Mouse (Mus musculus) CH12.LX (cell line): ENCODE results near the gene Zic5. TPM values are rescaled to one million over a fixed set of nuclear protein-coding genes. Genes with fewer than 3 reads are reported as not detected.
A peak's percentile ranks its signal among the peaks of the same experiment; 100 is the strongest.

Source experiments
- DNase-seq: peaks from one replicate; pipeline ENCODE4 v3.0.0-alpha.2; 2013; ENCODE audit errors: extremely low read depth
- H3K27ac ChIP-seq: 2 replicates; pipeline ENCODE4 v1.5.1; 2012; ENCODE audit warnings: low read depth, mild to moderate bottlenecking, control low read depth, moderate library complexity; ENCODE audit not compliant: insufficient read depth
- H3K27me3 ChIP-seq: replicated peaks from 2 replicates; pipeline ENCODE3; 2012; ENCODE audit warnings: inconsistent platforms
- H3K36me3 ChIP-seq, 2 experiments: replicated peaks in 1 of 2; 2 replicates each; pipeline versions ENCODE3 to v1.6.1; 2012; ENCODE audit warnings: inconsistent platforms in 1 of 2, low read length in 1 of 2, mild to moderate bottlenecking in 1 of 2, mixed read lengths in 1 of 2, moderate library complexity in 1 of 2; ENCODE audit not compliant: control insufficient read depth in 1 of 2, insufficient read depth in 1 of 2
- H3K4me1 ChIP-seq, 2 experiments: 2 replicates each; pipeline ENCODE4 v1.6.1; 2012; ENCODE audit warnings: inconsistent platforms in 1 of 2, moderate library complexity in 1 of 2; ENCODE audit not compliant: insufficient read depth in 2 of 2, control insufficient read depth in 1 of 2
- H3K4me2 ChIP-seq: 2 replicates; pipeline ENCODE4 v1.6.1; 2012; ENCODE audit warnings: low read depth, mild to moderate bottlenecking, control low read depth; ENCODE audit not compliant: poor library complexity, insufficient read depth, severe bottlenecking
- H3K4me3 ChIP-seq, 3 experiments: fragments of 150-350 bp in 1 of 3; sonication (generic) in 1 of 3; replicated peaks in 1 of 3; 2 replicates each; pipeline versions ENCODE3 to v1.5.1; 2011 to 2012; ENCODE audit warnings: low read depth in 2 of 3, low read length in 2 of 3, mild to moderate bottlenecking in 2 of 3, moderate library complexity in 2 of 3, control low read depth in 1 of 3, improper control_type of control experiment in 1 of 3, inconsistent platforms in 1 of 3, mixed read lengths in 1 of 3; ENCODE audit not compliant: poor library complexity in 1 of 3
- H3K79me2 ChIP-seq: replicated peaks from 2 replicates; pipeline ENCODE4 v1.6.1; 2012; ENCODE audit warnings: mild to moderate bottlenecking, moderate library complexity; ENCODE audit not compliant: control insufficient read depth, poor library complexity, insufficient read depth, severe bottlenecking; ENCODE audit errors: extremely low read depth
- H3K9ac ChIP-seq: 2 replicates; pipeline ENCODE4 v1.6.1; 2012; ENCODE audit warnings: low read depth, mild to moderate bottlenecking, control low read depth, moderate library complexity; ENCODE audit not compliant: insufficient read depth
- H3K9me3 ChIP-seq: replicated peaks from 2 replicates; pipeline ENCODE3; 2012; ENCODE audit warnings: low read length, inconsistent platforms, mixed read lengths
- CHD2 ChIP-seq: IDR thresholded peaks from 2 replicates; pipeline ENCODE4 v1.6.1; 2011; ENCODE audit warnings: low read length, improper control_type of control experiment
- GABPA ChIP-seq: IDR thresholded peaks from 2 replicates; pipeline ENCODE4 v1.6.1; 2012; ENCODE audit warnings: low read depth, low read length, improper control_type of control experiment, inconsistent platforms; ENCODE audit not compliant: insufficient replicate concordance
- HCFC1 ChIP-seq: IDR thresholded peaks from 2 replicates; pipeline ENCODE4 v1.6.1; 2012; ENCODE audit warnings: low read depth, mild to moderate bottlenecking, inconsistent platforms, low read length, improper control_type of control experiment
- JUND ChIP-seq: conservative IDR thresholded peaks from 2 replicates; pipeline ENCODE4 v1.6.1; 2011; ENCODE audit warnings: low read depth, low read length, improper control_type of control experiment
- KAT2A ChIP-seq: IDR thresholded peaks from 2 replicates; pipeline ENCODE4 v1.6.1; 2012; ENCODE audit warnings: low read length, improper control_type of control experiment, inconsistent platforms; ENCODE audit not compliant: insufficient replicate concordance
- MAZ ChIP-seq: IDR thresholded peaks from 2 replicates; pipeline ENCODE4 v1.6.1; 2012; ENCODE audit warnings: low read depth, mild to moderate bottlenecking, inconsistent platforms, low read length, improper control_type of control experiment, moderate library complexity
- MXI1 ChIP-seq: IDR thresholded peaks from 2 replicates; pipeline ENCODE4 v1.6.1; 2011; ENCODE audit warnings: mild to moderate bottlenecking, low read depth, low read length, improper control_type of control experiment
- NELFE ChIP-seq: IDR thresholded peaks from 2 replicates; pipeline ENCODE4 v1.6.1; 2011; ENCODE audit warnings: low read depth, low read length, improper control_type of control experiment
- NRF1 ChIP-seq: IDR thresholded peaks from 2 replicates; pipeline ENCODE4 v1.6.1; 2014; ENCODE audit warnings: low read depth, mild to moderate bottlenecking, inconsistent platforms, low read length, improper control_type of control experiment, moderate library complexity
- PAX5 ChIP-seq: IDR thresholded peaks from 2 replicates; pipeline ENCODE4 v1.6.1; 2012; ENCODE audit warnings: low read length, inconsistent platforms, mixed read lengths
- POLR2A ChIP-seq: IDR thresholded peaks from 2 replicates; pipeline ENCODE4 v1.6.1; 2011; ENCODE audit warnings: low read depth, mild to moderate bottlenecking, improper control_type of control experiment, low read length
- SIN3A ChIP-seq: IDR thresholded peaks from 2 replicates; pipeline ENCODE4 v1.6.1; 2012; ENCODE audit warnings: low read length, improper control_type of control experiment, inconsistent platforms
- USF1 ChIP-seq: IDR thresholded peaks from 2 replicates; pipeline ENCODE4 v1.6.1; 2014; ENCODE audit warnings: low read depth, mild to moderate bottlenecking, inconsistent platforms, low read length, improper control_type of control experiment
- USF2 ChIP-seq: conservative IDR thresholded peaks from 2 replicates; pipeline ENCODE4 v1.6.1; 2011; ENCODE audit warnings: low read depth, low read length, improper control_type of control experiment
- ZKSCAN1 ChIP-seq: IDR thresholded peaks from 2 replicates; pipeline ENCODE4 v1.6.1; 2012; ENCODE audit warnings: low read depth, inconsistent platforms, low read length, improper control_type of control experiment, borderline replicate concordance
- dilution Hi-C: fragments of 300-500 bp; cut with MboI; formaldehyde crosslinking; loops from 2 replicates; pipeline ENCODE4 v1.14.3; 2020; ENCODE audit warnings: low sequenced_read_pairs; ENCODE audit not compliant: extremely low pct_unique_long_range_greater_than_20kb, extremely low pct_ligation_motif_present
- in situ Hi-C: fragments of 300-500 bp; cut with MboI; formaldehyde crosslinking; loops from 3 replicates; pipeline ENCODE4 v1.14.3; 2019; ENCODE audit warnings: low sequenced_read_pairs, low pct_ligation_motif_present, low pct_unique_long_range_greater_than_20kb, mixed read lengths
- polyA plus RNA-seq: library from polyadenylated mRNA; unstranded; fragments of >175 nt; gene quantifications from 2 replicates; pipeline ENCODE4 v1.2.1, GENCODE M21; 2012; ENCODE audit warnings: low read depth; ENCODE audit not compliant: insufficient read length
- total RNA-seq, 2 experiments: library from RNA; depleted of rRNA; stranded (reverse); fragments of 300-350 nt in 1 of 2; fragments of >200 nt in 1 of 2; gene quantifications; 2 replicates each; pipeline ENCODE4 v1.2.3; 2012 to 2014

The Zic5 gene
- total RNA-seq (2012; rRNA removed) (1.5 and 2.6 TPM in 2 replicates), total RNA-seq (2014; rRNA removed) (1.3 and 2.0 TPM in 2 replicates), polyA plus RNA-seq (8.1 and 9.1 TPM in 2 replicates)

- TF ChIP-seq GABPA (no peak), POLR2A (peak; percentile 51), SIN3A (0 out of 2 replicates have a peak, but pooled peaks have one; percentile 31), KAT2A (no peak), HCFC1 (peak; percentile 46), NRF1 (0 out of 2 replicates have a peak, but pooled peaks have one; percentile 32), NELFE (peak; percentile 29; the same call in 1 of the 2 replicates), ZKSCAN1 (no peak), PAX5 (no peak), MXI1 (0 out of 2 replicates have a peak, but pooled peaks have one; percentile 24), MAZ (peak; percentile 72), CHD2 (0 out of 2 replicates have a peak, but pooled peaks have one; percentile 18), JUND (no peak)
- TF ChIP-seq, all 38 proteins: peak for 8
- H3K27me3 ChIP-seq, result no peaks in the 10 kb centered on the region
- dilution Hi-C loops, result no loop called here
These were observed at the start of gene Zic5 for GRCm38 (mm10) chr14:122464763-122465741. Gene Zic5 (minus strand): TSS chr14:122465677.

GRCm38 (mm10) chr14:122513511-122514036 is 48.1 kb upstream of the Zic5 start:
- TF ChIP-seq POLR2A, result no peak
- no peak for TF ChIP-seq USF2
- no peak for TF ChIP-seq USF1
- TF ChIP-seq HCFC1, result no peak
- no peak overlapping the region for H3K4me2 ChIP-seq
- no peak overlapping the region for H3K9ac ChIP-seq
- dilution Hi-C loops, result no loop called here
- in situ Hi-C loops, result loop anchor here (25.0 kb wide), 1 partner anchor 374 kb away; no protein-coding TSS in a partner anchor
- H3K36me3 ChIP-seq, result no peaks in the 10 kb centered on the region
- H3K9me3 ChIP-seq, result no peaks in the 10 kb centered on the region
- no peaks in the 10 kb centered on the region for H3K79me2 ChIP-seq
- no peak overlapping the region for H3K4me3 ChIP-seq
- no peak overlapping the region for H3K27ac ChIP-seq
- peaks cover 1% of the 10 kb centered on the region for H3K27me3 ChIP-seq
- no peaks in the 10 kb centered on the region for H3K4me1 ChIP-seq
- DNase-seq, result no peak

More at GRCm38 (mm10) chr14:122464763-122465741, at the start of gene Zic5:
- H3K36me3 ChIP-seq, result peaks cover 0 to 2% of the 10 kb centered on the region in 2 experiments
- H3K27ac ChIP-seq, result peak within 1 kb of the TSS; percentile 23; the same call in 1 of the 2 replicates
- in situ Hi-C loops, result no loop called here
- no peaks in the 10 kb centered on the region; the same call in 1 of the 2 replicates for H3K79me2 ChIP-seq
- H3K9ac ChIP-seq, result peak within 1 kb of the TSS; percentile 34; the same call in 1 of the 2 replicates
- H3K9me3 ChIP-seq, result peaks cover 6% of the 10 kb centered on the region
- peak within 1 kb of the TSS; percentile 40 to 75 (median 68) for H3K4me3 ChIP-seq
- peak; percentile 75 for DNase-seq
- H3K4me2 ChIP-seq, result peak within 1 kb of the TSS; percentile 34
- peaks cover 0 to 11% of the 10 kb centered on the region in 2 experiments; a peak in 1 of 4 replicates for H3K4me1 ChIP-seq
